Mouse (Mus musculus) megakaryocyte, embryonic 14.5 days (primary cell): ENCODE measurements around the gene Gdf1. TPM values are rescaled to one million over a fixed set of nuclear protein-coding genes. Genes with fewer than 3 reads are reported as not detected.
A peak's percentile ranks its signal among the peaks of the same experiment; 100 is the strongest.

Experiments used
- H3K27me3 ChIP-seq: replicated peaks from 2 replicates; pipeline ENCODE3; 2012; ENCODE audit warnings: inconsistent platforms
- H3K36me3 ChIP-seq: replicated peaks from 2 replicates; pipeline ENCODE3; 2012; ENCODE audit warnings: low read length, inconsistent platforms, mixed read lengths
- H3K4me1 ChIP-seq: 2 replicates; pipeline ENCODE4 v1.6.1; 2012; ENCODE audit warnings: inconsistent platforms
- H3K4me3 ChIP-seq: replicated peaks from 2 replicates; pipeline ENCODE3; 2012; ENCODE audit warnings: moderate library complexity, mild to moderate bottlenecking, inconsistent platforms
- H3K9me3 ChIP-seq: 2 replicates; pipeline ENCODE4 v1.6.1; 2012; ENCODE audit warnings: inconsistent platforms
- FLI1 ChIP-seq: IDR thresholded peaks from 2 replicates; pipeline ENCODE4 v1.6.1; 2012; ENCODE audit warnings: low read length, inconsistent platforms, mixed read lengths
- GATA1 ChIP-seq: IDR thresholded peaks from 3 replicates; pipeline ENCODE4 v1.6.1; 2012; ENCODE audit warnings: mixed read lengths, low read length, inconsistent platforms, borderline replicate concordance
- polyA plus RNA-seq: library from polyadenylated mRNA; stranded (reverse); fragments of >175 nt; gene quantifications from 2 replicates; pipeline ENCODE4 v1.2.3, GENCODE M21; 2012; ENCODE audit warnings: low replicate concordance; ENCODE audit not compliant: insufficient read depth

Gdf1 gene
- polyA plus RNA-seq, 1 experiment, result 0.26 TPM

DNA sequence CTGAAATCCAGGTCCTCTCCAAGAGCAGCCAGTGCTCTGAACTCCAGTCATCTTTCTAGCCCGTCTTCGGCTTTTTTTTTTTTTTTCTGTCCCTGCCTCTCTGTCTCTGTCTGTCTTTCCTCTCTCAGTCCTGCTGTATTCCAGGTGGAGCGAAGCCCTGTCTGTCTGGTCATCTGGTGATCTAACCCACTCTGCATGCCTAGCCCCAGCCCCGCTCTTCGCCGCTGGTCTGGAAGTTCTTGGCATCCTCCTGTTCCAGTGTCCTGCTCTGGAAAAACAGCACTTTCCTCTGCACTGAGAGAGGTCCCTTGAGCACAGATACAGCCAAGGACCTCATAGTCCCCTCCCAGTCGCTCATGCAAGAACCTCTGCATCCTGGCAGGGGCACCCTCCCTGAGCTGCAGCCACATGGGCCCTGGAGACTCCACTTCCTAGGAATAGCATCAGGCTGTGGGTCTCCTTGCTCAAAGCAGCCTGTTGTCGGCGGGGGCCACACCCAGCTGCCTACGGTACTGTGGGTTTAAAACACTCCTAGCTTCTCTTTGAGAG, 31.9 kb downstream of the Gdf1 start:
- Histone ChIP-seq H3K36me3 (no peaks in the 10 kb centered on the region), H3K4me1 (peaks cover 36% of the 10 kb centered on the region), H3K27me3 (peaks cover 27% of the 10 kb centered on the region), H3K4me3 (no peak overlapping the region), H3K9me3 (0 out of 2 replicates have a peak, but pooled peaks cover 2% of the 10 kb centered on the region)
- TF ChIP-seq FLI1 (no peak), GATA1 (no peak)

DNA sequence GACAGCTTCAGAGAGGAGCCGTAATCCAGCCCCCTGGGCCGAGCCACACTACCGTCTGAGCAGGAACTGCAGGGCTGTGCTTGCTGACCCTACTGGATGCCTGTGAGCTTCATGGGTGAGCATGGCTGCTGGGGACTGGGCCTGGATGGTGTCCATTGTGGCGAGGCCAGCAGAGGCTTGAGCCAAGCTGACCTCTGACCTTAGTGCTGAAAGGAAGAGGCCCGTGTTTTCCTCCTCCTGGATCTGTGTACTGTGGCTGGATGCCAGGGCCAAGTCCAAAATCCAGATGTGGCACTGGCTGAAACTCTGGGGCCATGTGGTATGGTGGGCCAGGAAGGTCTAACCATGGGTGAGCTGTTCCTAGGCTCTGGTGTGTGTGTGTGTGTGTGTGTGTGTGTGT, 34.4 kb downstream of the Gdf1 start:
- peak overlapping the region; percentile 39 for H3K4me3 ChIP-seq
- H3K36me3 ChIP-seq, result no peaks in the 10 kb centered on the region
- peaks cover 36% of the 10 kb centered on the region for H3K4me1 ChIP-seq
- no peak for TF ChIP-seq GATA1
- TF ChIP-seq FLI1, result no peak
- peaks cover 33% of the 10 kb centered on the region for H3K27me3 ChIP-seq
- H3K9me3 ChIP-seq, result 0 out of 2 replicates have a peak, but pooled peaks cover 2% of the 10 kb centered on the region

DNA sequence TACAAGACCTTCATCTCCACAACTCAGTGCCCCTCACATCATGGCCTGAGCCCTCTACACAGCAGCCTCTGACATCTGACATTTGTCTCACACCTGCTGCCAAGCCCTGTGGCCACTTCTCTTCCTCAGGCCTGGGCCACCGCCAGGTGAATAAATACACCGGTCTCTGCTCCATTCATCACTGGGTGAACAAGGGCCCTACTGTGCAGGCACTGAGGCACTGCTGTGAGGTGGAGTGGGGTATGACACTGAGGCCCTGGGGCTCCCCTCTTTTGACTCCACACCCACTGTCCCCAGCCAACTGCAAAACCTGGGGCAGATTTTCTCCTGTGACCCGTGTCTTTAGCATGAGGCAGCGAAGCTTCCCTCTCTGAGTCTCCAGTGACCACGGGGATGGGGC, 37.0 kb downstream of the Gdf1 start:
- Histone ChIP-seq H3K27me3 (peaks cover 37% of the 10 kb centered on the region), H3K4me3 (no peak overlapping the region), H3K9me3 (no peaks in the 10 kb centered on the region), H3K4me1 (peaks cover 27% of the 10 kb centered on the region), H3K36me3 (no peaks in the 10 kb centered on the region)
- TF ChIP-seq FLI1 (no peak), GATA1 (no peak)

DNA sequence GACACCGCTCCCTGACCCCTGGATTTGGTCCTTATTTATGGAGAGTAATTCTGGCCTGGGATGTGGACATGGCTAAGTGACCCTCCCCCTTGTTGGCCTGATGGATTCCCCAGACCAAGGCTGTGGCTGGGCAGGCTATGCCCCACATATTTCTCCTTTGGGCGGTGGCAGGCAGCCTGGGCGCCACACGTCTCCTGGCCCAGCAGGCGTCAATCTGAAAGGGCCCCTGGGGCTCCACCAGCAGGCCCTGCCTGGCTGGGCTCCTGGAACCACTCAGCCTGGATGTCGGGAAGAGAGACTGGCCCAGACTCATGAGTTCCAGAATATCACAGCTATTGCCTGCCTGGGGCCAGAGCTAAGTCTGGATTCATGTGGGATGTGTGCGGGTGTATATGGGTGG, 40.9 kb downstream of the Gdf1 start:
- Histone ChIP-seq H3K4me3 (no peak overlapping the region), H3K4me1 (peaks cover 33% of the 10 kb centered on the region), H3K27me3 (peaks cover 72% of the 10 kb centered on the region), H3K36me3 (no peaks in the 10 kb centered on the region), H3K9me3 (no peaks in the 10 kb centered on the region)
- TF ChIP-seq GATA1 (no peak), FLI1 (no peak)

DNA sequence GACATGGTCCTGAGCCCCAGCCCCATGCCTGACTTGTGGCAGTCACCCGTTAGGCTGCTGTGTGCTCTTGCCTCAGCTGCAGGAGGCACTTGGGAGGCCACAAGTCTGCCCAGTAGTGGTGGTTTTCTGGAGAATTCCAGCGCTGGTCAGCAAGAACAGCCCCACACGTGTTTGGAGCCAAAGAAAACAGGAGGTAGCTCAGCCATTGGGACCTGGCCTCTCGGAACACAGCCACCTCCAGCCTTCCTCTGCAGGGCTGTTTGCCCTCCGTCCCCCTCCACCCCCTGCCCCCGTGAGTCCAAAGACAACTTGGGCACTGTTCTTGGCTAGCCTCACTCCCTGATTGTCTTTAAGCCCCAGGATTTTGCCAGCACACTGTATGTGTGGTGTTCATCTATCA, 42.3 kb downstream of the Gdf1 start:
- no peaks in the 10 kb centered on the region for H3K36me3 ChIP-seq
- peaks cover 73% of the 10 kb centered on the region for H3K27me3 ChIP-seq
- TF ChIP-seq GATA1 (no peak), FLI1 (no peak)
- peaks cover 48% of the 10 kb centered on the region for H3K4me1 ChIP-seq
- H3K4me3 ChIP-seq, result no peak overlapping the region
- no peaks in the 10 kb centered on the region for H3K9me3 ChIP-seq

DNA sequence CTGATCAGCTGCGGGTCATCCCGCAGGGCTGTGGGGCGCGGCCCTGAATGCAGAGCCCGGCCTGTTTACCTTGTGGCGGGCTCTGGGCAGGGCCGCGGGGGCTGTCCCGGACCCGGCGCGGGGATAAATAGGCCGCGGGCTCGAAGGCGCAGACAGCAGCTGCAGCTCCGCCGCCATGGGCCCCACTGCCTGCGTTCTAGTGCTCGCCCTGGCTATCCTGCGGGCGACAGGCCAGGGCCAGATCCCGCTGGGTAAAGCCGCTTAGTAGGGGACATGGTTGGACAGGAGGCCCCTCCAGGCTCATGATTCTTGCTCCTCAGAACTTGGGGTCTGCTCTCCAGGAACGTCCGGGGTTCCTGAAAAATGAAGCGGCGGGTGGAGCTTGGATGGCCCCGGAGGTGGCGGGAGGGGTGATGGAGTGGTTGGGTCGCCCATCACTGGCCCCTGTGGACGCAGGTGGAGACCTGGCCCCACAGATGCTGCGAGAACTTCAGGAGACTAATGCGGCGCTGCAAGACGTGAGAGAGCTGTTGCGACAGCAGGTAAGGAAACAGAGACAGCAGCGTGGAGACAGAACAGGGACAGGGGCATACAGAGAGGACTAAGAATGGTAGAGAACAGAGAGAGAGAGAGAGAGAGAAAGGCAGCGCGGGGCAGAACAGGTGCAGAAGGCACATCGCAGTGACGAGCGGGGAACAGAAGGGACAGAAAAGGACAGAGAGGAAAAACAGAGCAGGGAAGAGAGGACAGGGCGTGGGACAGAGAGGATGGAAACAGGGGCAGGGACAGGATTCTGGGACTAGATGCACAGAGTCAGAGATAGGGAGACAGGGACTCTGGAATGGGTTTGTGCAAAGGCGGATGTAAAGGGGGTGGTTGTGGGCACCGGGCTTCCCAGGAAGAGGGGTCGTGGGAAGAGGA, 44.0 kb downstream of the Gdf1 start, which contains the start of gene Comp:
TSS of gene Comp (plus strand) at position 162 of the 921 bp plus-strand sequence.
- H3K27me3 ChIP-seq, result peaks cover 87% of the 10 kb centered on the region
- peak within 1 kb of the TSS; percentile 93 for H3K4me3 ChIP-seq
- H3K4me1 ChIP-seq, result peaks cover 53% of the 10 kb centered on the region
- no peaks in the 10 kb centered on the region for H3K9me3 ChIP-seq
- TF ChIP-seq FLI1, result no peak
- no peaks in the 10 kb centered on the region for H3K36me3 ChIP-seq

DNA sequence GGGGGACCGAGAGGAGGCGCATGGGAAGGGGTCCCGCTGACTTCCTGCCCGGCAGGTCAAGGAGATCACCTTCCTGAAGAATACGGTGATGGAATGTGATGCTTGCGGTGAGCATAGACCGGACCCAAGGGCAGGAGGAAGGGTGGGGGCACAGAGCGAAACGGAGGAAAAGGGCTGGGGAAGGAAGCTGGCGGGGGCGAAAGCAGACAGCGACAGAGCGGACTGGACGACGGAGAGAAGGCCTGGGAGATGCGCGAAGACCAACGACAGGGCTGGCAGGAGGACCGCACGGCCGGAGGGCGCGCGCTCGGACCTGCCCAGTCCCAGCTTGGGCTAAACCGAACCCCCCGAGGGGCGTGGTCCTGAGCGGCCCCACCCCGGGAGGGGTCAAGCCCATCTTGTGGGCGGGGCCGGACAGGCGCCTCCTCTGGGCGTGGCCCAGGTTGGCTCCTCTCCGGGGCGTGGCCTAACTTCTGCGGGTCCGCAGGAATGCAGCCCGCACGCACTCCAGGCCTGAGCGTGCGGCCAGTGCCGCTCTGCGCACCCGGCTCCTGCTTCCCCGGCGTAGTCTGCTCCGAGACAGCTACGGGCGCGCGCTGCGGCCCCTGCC, 44.8 kb downstream of the Gdf1 start:
- H3K27me3 ChIP-seq, result peaks cover 92% of the 10 kb centered on the region
- no peaks in the 10 kb centered on the region for H3K9me3 ChIP-seq
- H3K4me3 ChIP-seq, result peak overlapping the region; percentile 93
- peaks cover 59% of the 10 kb centered on the region for H3K4me1 ChIP-seq
- H3K36me3 ChIP-seq, result peaks cover 6% of the 10 kb centered on the region
- no peak for TF ChIP-seq GATA1
- no peak for TF ChIP-seq FLI1

DNA sequence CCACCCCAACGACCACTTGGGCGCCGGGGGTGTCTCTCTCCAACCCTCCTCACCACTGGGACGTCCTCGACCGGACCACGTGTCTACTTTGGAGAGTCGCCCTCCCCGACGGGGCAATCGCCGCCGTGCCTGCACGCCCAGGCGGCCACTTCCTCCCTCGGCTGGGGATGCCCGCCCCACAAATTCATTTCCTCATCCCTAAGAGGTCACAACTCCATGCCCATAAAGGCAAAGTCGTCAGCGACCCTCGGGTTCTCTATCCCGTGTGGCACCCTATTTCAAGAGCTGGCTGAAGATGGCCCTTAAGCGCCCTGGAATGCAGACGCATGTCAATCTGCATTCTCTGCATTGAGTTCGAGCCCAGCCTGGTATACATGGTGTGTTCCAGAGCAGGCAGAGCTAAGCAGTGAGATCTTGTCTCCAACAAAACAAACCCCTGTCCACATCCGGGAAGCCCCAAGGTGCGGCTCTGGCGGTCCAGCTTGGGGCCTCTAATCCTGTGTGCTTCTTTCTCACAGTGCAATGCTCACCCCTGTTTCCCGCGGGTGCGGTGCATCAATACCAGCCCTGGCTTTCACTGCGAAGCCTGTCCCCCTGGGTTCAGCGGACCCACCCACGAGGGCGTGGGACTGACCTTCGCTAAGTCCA, 45.7 kb downstream of the Gdf1 start:
- Histone ChIP-seq H3K36me3 (peaks cover 9% of the 10 kb centered on the region), H3K27me3 (peaks cover 96% of the 10 kb centered on the region), H3K4me1 (peaks cover 66% of the 10 kb centered on the region), H3K4me3 (peak overlapping the region; percentile 93), H3K9me3 (no peaks in the 10 kb centered on the region)
- TF ChIP-seq FLI1 (no peak), GATA1 (no peak)

DNA sequence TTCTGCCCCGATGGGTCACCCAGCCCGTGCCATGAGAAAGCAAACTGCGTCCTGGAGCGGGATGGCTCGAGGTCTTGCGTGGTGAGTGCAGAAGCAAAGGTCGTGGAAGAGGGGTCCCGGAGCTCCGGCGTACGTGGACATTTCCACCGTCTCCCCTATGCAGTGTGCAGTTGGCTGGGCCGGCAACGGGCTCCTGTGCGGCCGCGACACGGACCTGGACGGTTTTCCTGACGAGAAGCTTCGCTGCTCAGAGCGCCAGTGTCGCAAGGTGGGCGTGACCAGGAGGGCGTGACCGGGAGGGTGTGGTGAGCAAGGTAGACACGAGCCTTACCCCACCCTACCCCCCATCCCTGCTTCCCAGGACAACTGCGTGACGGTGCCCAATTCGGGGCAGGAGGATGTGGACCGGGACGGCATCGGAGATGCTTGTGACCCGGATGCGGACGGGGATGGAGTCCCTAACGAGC, 46.7 kb downstream of the Gdf1 start:
- H3K36me3 ChIP-seq, result peaks cover 12% of the 10 kb centered on the region
- TF ChIP-seq GATA1, result no peak
- no peak for TF ChIP-seq FLI1
- peak overlapping the region; percentile 93 for H3K4me3 ChIP-seq
- peaks cover 93% of the 10 kb centered on the region for H3K27me3 ChIP-seq
- peaks cover 66% of the 10 kb centered on the region for H3K4me1 ChIP-seq
- no peaks in the 10 kb centered on the region for H3K9me3 ChIP-seq
